ENCODE assay signal across 15 mouse cellular contexts in genomic region chr8:108245575-108245974, GRCm38 (mm10).
A peak's percentile ranks its signal among the peaks of the same experiment; 100 is the strongest.
DNase-seq lines count a peak whose midpoint lies in the region; ATAC-seq lines count a peak whose summit lies in the region.
"Had no signal": no experiment of that assay in that cellular context is flagged by ENCODE, and none has a peak within 500 bp of the region (broad histone marks: within the 10 kb centered on the region; RNA-seq: fewer than 3 reads in every experiment).

No protein-coding gene starts in this region.

- intact Hi-C loops in left cerebral cortex, postnatal 25 days (cut with DNase I): loop anchor here (5.0 kb wide), 1 partner anchor 293 kb away; no protein-coding TSS in a partner anchor

- H3K27me3 ChIP-seq in neural tube, embryonic 11.5 days (ENCODE audit: control insufficient read depth, insufficient read depth, low read length): no peaks in the 10 kb centered on the region
- no peaks in the 10 kb centered on the region for H3K27me3 ChIP-seq in hindbrain, embryonic 10.5 days (ENCODE audit: insufficient read depth, poor library complexity, severe bottlenecking)
- peaks cover 5% of the 10 kb centered on the region; the same call in 1 of the 2 replicates for H3K27me3 ChIP-seq in midbrain, embryonic 13.5 days

- peaks cover 23% of the 10 kb centered on the region; the same call in 1 of the 2 replicates for H3K4me1 ChIP-seq in neural tube, embryonic 11.5 days (ENCODE audit: control insufficient read depth, insufficient read depth, low read length)
- peaks cover 73% of the 10 kb centered on the region for H3K4me1 ChIP-seq in hindbrain, embryonic 10.5 days (replicated peaks)
- peaks cover 72% of the 10 kb centered on the region for H3K4me1 ChIP-seq in midbrain, embryonic 13.5 days (replicated peaks)
- H3K4me1 ChIP-seq: liver, embryonic 15.5 days had no signal

- H3K27ac ChIP-seq in neural tube, embryonic 11.5 days (ENCODE audit: low read depth, low read length): peak overlapping the region; percentile 82
- peak overlapping the region; percentile 90 for H3K27ac ChIP-seq in hindbrain, embryonic 10.5 days
- peak overlapping the region; percentile 97 for H3K27ac ChIP-seq in midbrain, embryonic 13.5 days
- H3K27ac ChIP-seq: heart, adult 2 months; liver, embryonic 15.5 days had no signal

- no peaks in the 10 kb centered on the region for H3K9me3 ChIP-seq in neural tube, embryonic 11.5 days (ENCODE audit: control insufficient read depth, low read length)
- H3K9me3 ChIP-seq in hindbrain, embryonic 10.5 days: no peaks in the 10 kb centered on the region
- no peaks in the 10 kb centered on the region for H3K9me3 ChIP-seq in midbrain, embryonic 13.5 days
- H3K9me3 ChIP-seq: liver, embryonic 15.5 days had no signal

- no peak for DNase-seq in neural tube, embryonic 11.5 days (ENCODE audit: low spot score)
- no peak for DNase-seq in neural tube, embryonic 10.5 days (ENCODE audit: extremely low spot score, low spot score)
- peak; percentile 25 for DNase-seq in hindbrain, embryonic 10.5 days (ENCODE audit: low spot score)
- no peak for DNase-seq in urinary bladder, postnatal 10 days (ENCODE audit: low spot score)
- DNase-seq in left cerebral cortex, postnatal 25 days (ENCODE audit: low spot score in 2 of 2): no peak
- DNase-seq in kidney, adult 11 months: no peak
- DNase-seq in cerebellum, postnatal 4 days (ENCODE audit: low spot score in 2 of 2): no peak
- DNase-seq: cerebellum, adult 9-11 months; heart, adult 2 months; heart, postnatal 14 days; spleen, adult 18-20 months had no signal

- H3K4me2 ChIP-seq in neural tube, embryonic 11.5 days (ENCODE audit: low read depth): no peak overlapping the region
- H3K4me2 ChIP-seq in midbrain, embryonic 13.5 days (replicated peaks): peak overlapping the region; percentile 56
- H3K4me2 ChIP-seq: liver, embryonic 15.5 days had no signal

- 44% methylated on average over 8 of the region's 8 CpGs for WGBS in neural tube, embryonic 11.5 days
- WGBS in hindbrain, embryonic 10.5 days: 27% methylated on average over 8 of the region's 8 CpGs
- 6% methylated on average over 8 of the region's 8 CpGs for WGBS in midbrain, embryonic 13.5 days

- no peak overlapping the region for H3K4me3 ChIP-seq in neural tube, embryonic 11.5 days (ENCODE audit: low read depth, low read length)
- peak overlapping the region; percentile 43 for H3K4me3 ChIP-seq in hindbrain, embryonic 10.5 days
- no peak overlapping the region for H3K4me3 ChIP-seq in midbrain, embryonic 13.5 days (replicated peaks)
- H3K4me3 ChIP-seq: heart, adult 2 months; liver, embryonic 15.5 days had no signal

- no peaks in the 10 kb centered on the region for H3K36me3 ChIP-seq in neural tube, embryonic 11.5 days (ENCODE audit: control insufficient read depth, insufficient read depth, low read length)
- H3K36me3 ChIP-seq in hindbrain, embryonic 10.5 days: no peaks in the 10 kb centered on the region
- H3K36me3 ChIP-seq in midbrain, embryonic 13.5 days: no peaks in the 10 kb centered on the region
- H3K36me3 ChIP-seq: liver, embryonic 15.5 days had no signal

- ATAC-seq in neural tube, embryonic 11.5 days (ENCODE audit: insufficient read depth, low FRiP score, low TSS enrichment): no peak
- ATAC-seq in midbrain, embryonic 13.5 days: no peak
- ATAC-seq: activated CD4-positive, CD25-positive, alpha-beta regulatory T cell, adult 4 months; CD4-positive, CD25-positive, alpha-beta regulatory T cell, adult 4 months had no signal

- H3K9ac ChIP-seq in neural tube, embryonic 11.5 days (ENCODE audit: low read length): no peak overlapping the region
- peak overlapping the region; percentile 61; the same call in 1 of the 2 replicates for H3K9ac ChIP-seq in midbrain, embryonic 13.5 days (replicated peaks)
- H3K9ac ChIP-seq: liver, embryonic 15.5 days had no signal
